Mouse (Mus musculus): Measurements from ENCODE around the gene Ugt1a9.

DNA sequence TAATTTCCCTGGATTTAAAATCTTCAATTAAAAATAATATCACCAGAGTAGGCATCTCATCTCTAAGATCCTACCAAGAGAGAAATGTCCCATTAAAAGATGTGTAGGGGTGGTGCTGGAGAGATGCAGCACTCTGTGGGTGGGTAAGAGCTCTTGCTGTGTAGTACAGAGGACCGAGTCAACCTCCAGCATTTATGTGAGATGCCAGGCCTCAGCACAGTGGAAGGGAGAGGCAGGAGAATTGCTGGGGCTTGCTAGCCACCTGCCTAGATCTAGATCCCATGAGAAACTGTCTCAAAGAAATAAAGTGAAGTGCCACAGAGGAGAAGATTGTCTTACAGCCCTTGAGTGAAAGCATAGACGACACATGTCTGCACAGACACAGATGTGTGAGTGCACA is 146.0 kb downstream of the Ugt1a9 start:
- no peak for TF ChIP-seq TAL1 (IDR thresholded peaks at IDR 0.05; ENCODE audit: low read length)
- TF ChIP-seq GATA1 (IDR thresholded peaks at IDR 0.05; ENCODE audit: low read length) = no peak

Data from erythroblast, embryonic 14.5 days (primary cell).